Mouse (Mus musculus) stomach, postnatal 0 days (tissue): ENCODE data around the gene Paics.

Source experiments
- CTCF ChIP-seq: IDR thresholded peaks from 2 replicates; pipeline ENCODE4 v1.5.1; 2016; ENCODE audit warnings: antibody characterized with exemption, low read depth, mild to moderate bottlenecking, moderate library complexity
- EP300 ChIP-seq: optimal IDR thresholded peaks from 2 replicates; pipeline ENCODE3; 2016; ENCODE audit warnings: antibody characterized with exemption

GRCm38 (mm10) chr5:76922833-76923232, 28.3 kb upstream of the Paics start:
- no peak for TF ChIP-seq CTCF
- TF ChIP-seq EP300, result no peak
